In the genomic region with DNA sequence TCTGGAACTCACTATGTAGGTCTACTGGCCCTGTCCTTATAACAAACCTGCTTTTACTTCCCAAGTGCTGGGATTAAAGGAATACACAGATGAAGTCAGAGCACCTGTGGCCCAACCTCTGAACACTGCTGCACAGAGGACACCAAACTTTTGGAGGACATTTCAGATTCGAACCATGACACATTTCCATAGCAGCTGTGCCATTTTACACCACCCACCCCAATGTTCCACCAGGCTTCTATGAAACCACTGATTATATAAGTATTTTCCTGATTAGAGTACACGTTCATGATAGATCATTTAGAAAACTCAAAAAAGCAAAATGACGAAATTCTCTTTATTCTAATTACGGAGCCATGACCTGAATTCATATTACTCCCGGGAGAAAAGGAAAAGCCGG, we compare ENCODE assay signal across 8 mouse cellular contexts. TPM values are rescaled to one million over a fixed set of nuclear protein-coding genes. Genes with fewer than 3 reads are reported as not detected.
DNase-seq lines count a peak whose midpoint lies in the region; ATAC-seq and TF ChIP-seq lines count a peak whose summit lies in the region.

No protein-coding gene starts in this region.

- no peak for TF ChIP-seq POLR2A in small intestine, adult 2 months (IDR thresholded peaks at IDR 0.05; ENCODE audit: low read depth, low read length)

- no peak for TF ChIP-seq CTCF in C2C12 (IDR thresholded peaks at IDR 0.05; ENCODE audit: control insufficient read depth, insufficient read depth, insufficient read length)
- TF ChIP-seq CTCF in small intestine, adult 2 months (IDR thresholded peaks at IDR 0.05; ENCODE audit: extremely low read depth, insufficient read length, insufficient replicate concordance, low read depth, low read length), result no peak

- peaks cover 36% of the 10 kb centered on the region for H3K79me3 ChIP-seq in C2C12 (ENCODE audit: low read depth)

- peaks cover 23% of the 10 kb centered on the region for H3K4me1 ChIP-seq in heart, embryonic 12.5 days (replicated peaks)
- H3K4me1 ChIP-seq in embryonic facial prominence, embryonic 15.5 days, result peaks cover 12% of the 10 kb centered on the region
- peaks cover 2% of the 10 kb centered on the region; the same call in 1 of the 2 replicates for H3K4me1 ChIP-seq in small intestine, adult 2 months (ENCODE audit: control insufficient read depth, insufficient read depth, insufficient read length, low read length)

- H3K79me2 ChIP-seq in C2C12 (ENCODE audit: control insufficient read depth, insufficient read depth), result peaks cover 43% of the 10 kb centered on the region

- H3K36me3 ChIP-seq in heart, embryonic 12.5 days, result peaks cover 24% of the 10 kb centered on the region
- H3K36me3 ChIP-seq in C2C12 (ENCODE audit: control insufficient read depth, insufficient read depth), result peaks cover 28% of the 10 kb centered on the region
- H3K36me3 ChIP-seq in embryonic facial prominence, embryonic 15.5 days, result peaks cover 5% of the 10 kb centered on the region; the same call in 1 of the 2 replicates
- no peaks in the 10 kb centered on the region for H3K36me3 ChIP-seq in small intestine, adult 2 months (ENCODE audit: control insufficient read depth, insufficient read depth, low read length)

- peak overlapping the region; percentile 76 for H3K9ac ChIP-seq in heart, embryonic 12.5 days
- peak overlapping the region; percentile 55 for H3K9ac ChIP-seq in embryonic facial prominence, embryonic 15.5 days

- peak overlapping the region; percentile 85 for H3K4me2 ChIP-seq in heart, embryonic 12.5 days
- H3K4me2 ChIP-seq in embryonic facial prominence, embryonic 15.5 days (replicated peaks), result peak overlapping the region; percentile 75

- H3K27ac ChIP-seq in heart, embryonic 12.5 days (ENCODE audit: poor library complexity, severe bottlenecking), result peak overlapping the region; percentile 95
- H3K27ac ChIP-seq in embryonic facial prominence, embryonic 15.5 days (replicated peaks), result peak overlapping the region; percentile 89
- peak overlapping the region; percentile 88 for H3K27ac ChIP-seq in small intestine, adult 2 months (ENCODE audit: insufficient read depth, low read depth, low read length)

- H3K9me3 ChIP-seq in heart, embryonic 12.5 days (replicated peaks), result peaks cover 4% of the 10 kb centered on the region; the same call in 1 of the 2 replicates
- H3K9me3 ChIP-seq in embryonic facial prominence, embryonic 15.5 days (replicated peaks), result no peaks in the 10 kb centered on the region

- WGBS in heart, embryonic 12.5 days, result 47% methylated on average over 6 of the region's 6 CpGs
- WGBS in embryonic facial prominence, embryonic 15.5 days, result 49% methylated on average over 6 of the region's 6 CpGs
- WGBS in small intestine, adult 2 months, result 19% methylated on average over 6 of the region's 6 CpGs

- intact Hi-C loops in left cerebral cortex, postnatal 25 days (cut with DNase I), result no loop called here

- H3K4me3 ChIP-seq in heart, embryonic 12.5 days, result peak overlapping the region; percentile 98
- H3K4me3 ChIP-seq in C2C12 (ENCODE audit: insufficient read depth, poor library complexity, severe bottlenecking), result peak overlapping the region; percentile 7
- H3K4me3 ChIP-seq in embryonic facial prominence, embryonic 15.5 days (replicated peaks), result peak overlapping the region; percentile 85
- H3K4me3 ChIP-seq in small intestine, adult 2 months (ENCODE audit: low read depth, low read length), result peak overlapping the region; percentile 84

- H3K27me3 ChIP-seq in heart, embryonic 12.5 days (replicated peaks), result no peaks in the 10 kb centered on the region
- no peaks in the 10 kb centered on the region for H3K27me3 ChIP-seq in C2C12 (ENCODE audit: control insufficient read depth, insufficient read depth, insufficient read length)
- no peaks in the 10 kb centered on the region for H3K27me3 ChIP-seq in embryonic facial prominence, embryonic 15.5 days
- no peaks in the 10 kb centered on the region for H3K27me3 ChIP-seq in small intestine, adult 2 months (ENCODE audit: control insufficient read depth, insufficient read depth, low read length)

- no peak overlapping the region for H3ac ChIP-seq in C2C12 (ENCODE audit: control insufficient read depth, insufficient read length, low read depth)

- ATAC-seq in heart, embryonic 12.5 days (ENCODE audit: insufficient number of reproducible peaks, low FRiP score), result no peak
- no peak for ATAC-seq in embryonic facial prominence, embryonic 15.5 days (ENCODE audit: insufficient number of reproducible peaks, low FRiP score, low TSS enrichment, low read depth)

- DNase-seq in heart, postnatal 4 days, result no peak
- peak; percentile 50 to 84 for DNase-seq in left cerebral cortex, postnatal 25 days (ENCODE audit: low spot score in 2 of 2)
- no peak for DNase-seq in ovary, adult 18-20 months (ENCODE audit: low spot score)
- DNase-seq in cerebellum, adult 9-10 months, result no peak

TF ChIP-seq in C2C12, 6 proteins besides CTCF, POLR2A, EP300 and RAD21:
- TF ChIP-seq FOSL1 (IDR thresholded peaks at IDR 0.05; ENCODE audit: insufficient read depth, low read length, poor library complexity, severe bottlenecking) (no peak), MAX (IDR thresholded peaks at IDR 0.05) (no peak)

RNA-seq across cellular contexts. Expression of a gene that starts 0.6 kb away (rescaled TPM):
- 264 and 282 TPM in 2 replicates for polyA plus RNA-seq in heart, embryonic 12.5 days (2016; fragmentation: Nextera tagmentation; extraction: Ambion mirVana)
- 100 to 1,000 TPM; 141 to 145 TPM for total RNA-seq in heart, postnatal 4 days (2021)
- polyA plus RNA-seq in C2C12 (2012; fragmentation: generic; extraction: Trizol), result 185 TPM
- polyA plus RNA-seq in embryonic facial prominence, embryonic 15.5 days (2015; fragmentation: Nextera tagmentation; extraction: Ambion mirVana), result 216 and 218 TPM in 2 replicates
- 1 to 10 TPM; 6.7 to 8.0 TPM for total RNA-seq in left cerebral cortex, postnatal 25 days (2021)
- polyA plus RNA-seq in small intestine, adult 2 months (2012; rRNA removed), result 17.8 and 33.0 TPM in 2 replicates

RNA-seq across cellular contexts. Expression of a gene that starts 18.2 kb away (rescaled TPM):
- polyA plus RNA-seq in heart, embryonic 12.5 days (2016; fragmentation: Nextera tagmentation; extraction: Ambion mirVana), result 21.4 and 24.9 TPM in 2 replicates
- total RNA-seq in heart, postnatal 4 days (2021), result 10 to 100 TPM; 35.1 to 38.5 TPM
- polyA plus RNA-seq in C2C12 (2012; fragmentation: generic; extraction: Trizol), result 24.9 TPM
- polyA plus RNA-seq in embryonic facial prominence, embryonic 15.5 days (2015; fragmentation: Nextera tagmentation; extraction: Ambion mirVana), result 30.2 and 30.3 TPM in 2 replicates
- 10 to 100 TPM; 40.5 to 40.9 TPM for total RNA-seq in left cerebral cortex, postnatal 25 days (2021)
- polyA plus RNA-seq in small intestine, adult 2 months (2012; rRNA removed), result 48.2 and 80.2 TPM in 2 replicates

RNA-seq across cellular contexts. Expression of a gene that starts 45.4 kb away (rescaled TPM):
- polyA plus RNA-seq in heart, embryonic 12.5 days (2016; fragmentation: Nextera tagmentation; extraction: Ambion mirVana), result 3.6 and 4.4 TPM in 2 replicates
- 1 to 10 TPM; 1.6 to 2.0 TPM for total RNA-seq in heart, postnatal 4 days (2021)
- 0.01 TPM for polyA plus RNA-seq in C2C12 (2012; fragmentation: generic; extraction: Trizol)
- polyA plus RNA-seq in embryonic facial prominence, embryonic 15.5 days (2015; fragmentation: Nextera tagmentation; extraction: Ambion mirVana), result 9.8 and 13.9 TPM in 2 replicates
- total RNA-seq in left cerebral cortex, postnatal 25 days (2021), result 10 to 100 TPM; 27.7 to 31.5 TPM
- polyA plus RNA-seq in small intestine, adult 2 months (2012; rRNA removed), result 0.66 and 1.6 TPM in 2 replicates

Comparison
In these comparisons a context has a peak if more than half of its experiments do, and no peak if none do; other contexts are left out.
1. H3K4me3 ChIP-seq: peak in every context shown above with its lines; median percentile 98 in heart, embryonic 12.5 days; 85 in embryonic facial prominence, embryonic 15.5 days; 84 in small intestine, adult 2 months; 7 in C2C12.
2. DNase-seq: peak in left cerebral cortex, postnatal 25 days (2 of 2); none in heart, postnatal 4 days (single experiment), ovary, adult 18-20 months (single experiment) and cerebellum, adult 9-10 months (single experiment).
3. Peak in every context shown above with its lines, with median percentiles within 50 percentile points of each other: H3K27ac ChIP-seq.